Mouse (Mus musculus) splenic B cell, adult 2 months (primary cell): ENCODE results near the gene Wdfy3.

Experiments used
- DNase-seq: peaks from one replicate; pipeline ENCODE4 v3.0.0-alpha.2; 2011; ENCODE audit warnings: low read depth, low spot score
- H3K27me3 ChIP-seq: 2 replicates; pipeline ENCODE4 v1.6.1; 2012; ENCODE audit warnings: mild to moderate bottlenecking, low read length, moderate library complexity, mixed read lengths; ENCODE audit not compliant: control insufficient read depth, poor library complexity, insufficient read depth, severe bottlenecking
- H3K36me3 ChIP-seq: 2 replicates; pipeline ENCODE4 v1.6.1; 2012; ENCODE audit warnings: mild to moderate bottlenecking, low read length, moderate library complexity, mixed read lengths; ENCODE audit not compliant: control insufficient read depth, poor library complexity, insufficient read depth, severe bottlenecking

The Wdfy3 gene

DNA sequence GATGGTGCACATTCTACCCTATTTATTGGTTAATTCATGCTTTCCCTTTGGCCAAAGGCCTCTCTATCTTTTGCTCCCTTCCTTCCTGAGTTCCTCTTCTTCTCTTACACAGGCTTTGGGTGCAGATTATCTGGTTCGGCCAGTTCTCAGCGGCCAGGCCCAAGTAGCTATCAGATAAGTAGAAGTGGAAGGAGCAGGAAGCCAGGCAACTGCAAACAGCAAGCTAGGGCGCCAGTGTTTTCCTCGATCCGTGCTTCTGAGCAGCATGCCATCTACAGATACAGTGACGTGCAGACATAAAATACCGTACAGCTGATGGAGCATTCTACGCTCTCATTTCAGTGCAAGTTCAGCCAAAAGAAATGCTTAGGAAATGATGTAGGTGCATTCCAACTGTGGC is 24.5 kb downstream of the Wdfy3 start:
- Histone ChIP-seq H3K27me3 (no peaks in the 10 kb centered on the region), H3K36me3 (no peaks in the 10 kb centered on the region)
- DNase-seq: no peak

DNA sequence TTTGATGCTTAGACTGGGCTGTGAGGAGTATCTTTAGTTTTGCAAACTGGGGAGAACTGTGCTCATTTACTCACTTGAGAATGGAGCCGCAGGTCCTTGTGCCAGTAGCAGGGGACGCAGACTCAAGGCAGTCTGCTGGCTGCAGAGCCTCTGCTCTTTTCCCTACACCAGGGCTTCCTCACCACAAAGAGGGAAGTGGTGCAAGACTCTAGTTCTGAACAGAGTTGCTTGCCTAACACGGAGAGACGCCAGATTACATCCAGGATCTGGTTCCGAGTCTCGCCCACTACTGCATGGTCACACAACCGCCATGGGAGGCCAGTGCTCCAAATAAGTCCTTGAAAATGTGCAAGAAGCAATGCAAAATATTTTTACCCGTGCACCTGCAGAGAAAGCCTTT is 36.4 kb downstream of the Wdfy3 start:
- no peak for DNase-seq
- Histone ChIP-seq H3K36me3 (no peaks in the 10 kb centered on the region), H3K27me3 (no peaks in the 10 kb centered on the region)

DNA sequence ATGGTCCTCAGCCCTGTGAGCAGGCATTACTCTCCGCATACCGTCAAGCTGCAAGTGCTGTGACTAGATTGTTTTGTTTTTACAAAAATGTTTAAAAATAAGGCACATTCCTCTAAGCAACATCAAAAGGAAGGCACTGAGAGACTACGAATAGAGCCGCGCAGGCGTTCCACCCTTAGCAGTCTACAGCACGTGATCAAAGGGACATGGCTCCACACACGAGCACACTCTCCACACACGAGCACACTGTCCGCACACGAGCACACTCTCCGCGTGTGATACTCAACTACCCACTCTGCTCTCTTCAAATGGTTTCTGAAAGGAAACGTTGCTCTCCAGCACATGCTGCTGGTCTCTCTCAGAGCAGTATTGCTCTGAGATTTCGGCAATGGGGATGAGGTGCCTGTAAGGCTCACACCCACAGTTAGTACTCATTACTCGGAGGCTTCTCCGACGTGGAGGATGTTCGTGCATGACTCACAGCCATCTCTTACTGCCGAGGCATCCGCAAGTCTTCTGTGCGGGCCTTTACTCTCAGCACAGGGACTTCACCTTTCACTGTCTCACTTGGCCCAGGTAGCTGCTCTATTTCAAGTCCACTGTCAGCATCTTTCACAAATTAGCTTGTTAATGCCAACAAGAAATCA is 37.0 kb downstream of the Wdfy3 start:
- Histone ChIP-seq H3K36me3 (no peaks in the 10 kb centered on the region), H3K27me3 (no peaks in the 10 kb centered on the region)
- no peak for DNase-seq

DNA sequence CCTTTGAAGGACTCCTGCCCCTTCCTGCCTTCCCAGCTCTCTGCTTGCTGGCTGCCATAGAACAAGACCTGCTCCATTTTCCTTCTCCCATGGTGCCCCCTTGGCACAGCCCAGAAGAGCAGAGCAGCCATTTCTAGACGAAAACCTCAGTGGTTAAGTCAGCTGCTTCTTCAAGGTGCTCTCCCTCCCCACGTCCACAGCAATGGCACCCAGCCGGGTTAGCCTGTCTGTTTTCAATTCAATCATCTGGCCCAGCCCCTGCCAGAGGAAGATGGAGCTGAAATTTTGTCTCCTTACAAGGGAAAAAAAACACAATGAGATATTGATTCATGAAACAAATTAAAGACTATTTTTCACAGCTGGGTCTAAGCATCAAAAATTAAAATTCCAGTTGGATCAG is 37.5 kb downstream of the Wdfy3 start:
- Histone ChIP-seq H3K36me3 (no peaks in the 10 kb centered on the region), H3K27me3 (no peaks in the 10 kb centered on the region)
- DNase-seq: no peak

DNA sequence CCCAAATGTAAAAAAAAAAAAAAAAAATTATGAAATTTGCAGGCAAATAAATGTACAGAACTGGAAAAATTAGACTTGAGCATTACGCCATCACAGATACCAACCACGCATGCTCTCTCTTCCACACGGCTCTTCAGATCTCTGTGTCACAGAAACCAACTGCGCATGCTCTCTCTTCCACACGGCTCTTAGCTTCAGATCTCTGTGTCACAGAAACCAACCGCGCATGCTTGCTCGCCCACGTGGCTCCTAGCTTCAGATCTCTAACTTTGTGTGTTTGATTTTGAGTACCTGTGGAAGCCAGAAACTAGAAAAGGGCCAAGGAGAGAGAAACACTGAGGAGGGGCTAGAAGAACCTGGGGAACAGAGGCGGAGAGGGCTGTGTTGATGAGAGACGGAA is 46.3 kb downstream of the Wdfy3 start:
- no peaks in the 10 kb centered on the region for H3K27me3 ChIP-seq
- no peak for DNase-seq
- H3K36me3 ChIP-seq: no peaks in the 10 kb centered on the region

DNA sequence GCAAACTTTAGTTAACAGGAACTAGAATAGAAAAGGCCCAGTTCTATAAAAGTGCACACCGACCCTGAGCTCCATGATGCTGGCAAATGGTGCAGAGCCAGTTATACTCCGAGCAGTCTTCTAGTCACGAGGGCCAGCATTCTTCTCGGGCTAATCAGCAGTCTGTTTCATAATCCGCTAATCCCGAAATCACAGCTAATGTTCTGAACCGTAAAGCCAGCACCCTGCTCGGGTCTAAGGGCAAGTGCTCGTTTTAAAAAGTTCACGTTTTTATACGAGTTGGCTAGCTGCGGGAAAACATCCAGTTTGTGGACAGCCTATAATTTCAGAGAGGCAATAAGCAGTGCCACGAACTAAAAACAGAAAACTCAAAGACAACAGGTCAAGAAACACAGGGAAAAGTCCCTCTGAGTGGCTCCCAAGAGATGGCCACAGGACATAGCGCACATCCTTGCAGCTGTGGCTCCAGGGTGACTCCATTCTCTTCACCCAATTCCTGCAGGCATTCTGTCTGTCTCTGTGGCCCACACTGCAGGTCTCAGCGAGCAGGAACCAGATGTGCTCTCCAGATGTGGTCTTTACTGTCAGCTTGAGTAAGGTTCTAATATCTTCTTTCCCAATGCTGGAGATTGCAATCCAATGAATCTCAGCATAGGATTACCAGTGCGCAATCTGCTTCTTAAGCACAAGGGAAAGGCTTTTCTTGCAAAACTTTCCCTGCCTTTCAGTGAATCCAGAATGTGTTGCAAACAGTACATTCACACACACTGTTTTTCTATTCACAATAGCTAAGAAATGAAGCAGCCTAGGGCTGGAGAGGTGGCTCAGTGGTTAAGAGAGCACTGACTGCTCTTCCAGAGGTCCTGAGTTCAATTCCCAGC is 47.5 kb downstream of the Wdfy3 start:
- Histone ChIP-seq H3K36me3 (no peaks in the 10 kb centered on the region), H3K27me3 (no peaks in the 10 kb centered on the region)
- no peak for DNase-seq

DNA sequence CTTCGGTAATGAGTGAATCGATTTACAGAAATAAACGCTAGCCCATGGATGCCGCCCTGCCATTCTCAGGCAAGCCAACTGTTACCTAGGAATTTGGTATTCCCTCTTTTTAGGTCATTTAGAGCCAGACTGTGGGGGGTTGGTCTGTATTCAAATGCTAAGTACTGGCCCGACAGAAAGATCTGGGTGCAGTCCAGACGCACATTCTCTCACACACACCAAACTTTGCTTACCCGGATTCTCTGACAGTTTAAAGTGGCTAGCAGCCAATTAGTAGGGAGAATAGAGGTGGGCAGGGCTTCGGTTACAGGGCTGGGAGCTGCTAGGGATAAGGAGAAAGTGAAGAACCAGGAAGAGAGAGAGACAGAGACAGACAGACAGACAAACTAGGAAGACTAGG is 55.5 kb downstream of the Wdfy3 start:
- DNase-seq: no peak
- no peaks in the 10 kb centered on the region for H3K27me3 ChIP-seq
- no peaks in the 10 kb centered on the region for H3K36me3 ChIP-seq

DNA sequence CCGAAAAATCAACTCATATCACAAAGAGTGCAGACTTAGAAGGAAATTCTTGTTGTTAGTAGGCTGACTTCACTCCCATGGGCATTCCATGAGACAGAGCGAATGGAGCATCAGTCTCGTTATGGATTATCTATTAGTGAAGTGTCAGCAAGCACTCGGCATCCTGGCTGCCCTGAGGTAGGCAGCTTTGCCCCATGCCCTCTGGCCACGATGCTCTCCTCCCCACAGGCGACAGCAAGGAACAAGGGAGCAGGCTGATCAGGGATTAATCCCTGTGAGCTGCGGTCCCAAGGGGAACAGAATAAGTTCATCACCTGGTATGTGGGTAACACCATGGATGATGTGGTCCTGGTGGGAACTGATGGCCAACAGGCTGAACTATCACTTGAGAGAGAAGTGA is 55.9 kb downstream of the Wdfy3 start:
- Histone ChIP-seq H3K27me3 (no peaks in the 10 kb centered on the region), H3K36me3 (no peaks in the 10 kb centered on the region)
- no peak for DNase-seq

DNA sequence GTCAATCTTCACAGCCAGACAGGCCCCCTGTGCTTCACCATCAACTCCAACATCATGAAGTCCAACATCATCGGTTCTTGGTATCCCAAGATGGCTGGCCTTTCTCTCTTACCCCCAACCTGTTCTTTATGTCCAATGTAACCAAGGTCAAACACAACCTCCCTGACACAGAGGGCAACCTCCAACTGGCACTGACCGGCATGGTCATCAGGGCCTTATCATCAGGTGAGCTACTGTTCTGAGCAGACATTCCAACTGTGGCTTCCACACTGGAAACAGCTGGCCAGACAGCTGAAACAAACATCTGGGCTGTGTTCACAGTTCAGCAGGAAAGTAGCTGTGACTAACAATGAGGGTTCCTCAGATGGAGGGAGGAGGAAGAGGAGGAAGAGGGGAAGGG is 58.8 kb downstream of the Wdfy3 start:
- Histone ChIP-seq H3K27me3 (no peaks in the 10 kb centered on the region), H3K36me3 (no peaks in the 10 kb centered on the region)
- DNase-seq: no peak

DNA sequence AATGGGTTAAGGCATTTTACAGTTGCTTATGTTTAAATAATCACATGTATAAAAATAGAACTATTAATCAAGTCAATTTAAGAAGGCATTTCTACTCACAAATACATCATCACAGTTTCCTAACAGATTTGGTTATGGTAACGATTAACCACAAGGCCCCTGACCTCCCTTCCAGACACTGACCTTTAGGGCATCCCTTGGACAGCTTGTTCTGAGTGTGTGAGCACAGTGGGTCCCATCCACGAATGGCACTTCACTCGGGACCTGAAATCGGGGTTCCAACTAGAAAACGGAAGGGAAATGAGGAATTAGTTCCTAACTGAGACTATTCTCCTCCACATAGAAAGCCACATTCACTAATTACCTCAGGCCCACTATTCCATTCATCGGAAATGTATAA is 60.1 kb downstream of the Wdfy3 start:
- DNase-seq: no peak
- Histone ChIP-seq H3K36me3 (no peaks in the 10 kb centered on the region), H3K27me3 (no peaks in the 10 kb centered on the region)

DNA sequence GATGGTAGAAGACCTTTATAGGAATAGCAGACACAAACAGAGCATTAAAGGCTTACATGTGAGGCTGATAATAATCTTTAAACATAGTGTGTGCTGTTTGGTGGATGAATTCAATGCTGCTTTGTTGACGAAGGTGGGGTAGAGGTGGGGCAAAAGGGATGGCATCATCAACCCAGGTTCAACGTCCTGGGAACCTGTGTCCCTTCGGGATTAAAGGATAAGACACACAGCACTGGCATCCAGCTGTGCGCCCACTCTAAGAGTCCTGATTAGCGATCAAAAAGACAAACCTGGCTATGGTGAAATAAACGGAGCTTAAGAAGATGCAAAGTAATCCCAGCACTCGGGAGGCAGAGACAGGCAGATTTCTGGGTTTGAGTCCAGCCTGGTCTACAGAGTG is 61.0 kb downstream of the Wdfy3 start:
- Histone ChIP-seq H3K27me3 (no peaks in the 10 kb centered on the region), H3K36me3 (no peaks in the 10 kb centered on the region)
- DNase-seq: no peak

DNA sequence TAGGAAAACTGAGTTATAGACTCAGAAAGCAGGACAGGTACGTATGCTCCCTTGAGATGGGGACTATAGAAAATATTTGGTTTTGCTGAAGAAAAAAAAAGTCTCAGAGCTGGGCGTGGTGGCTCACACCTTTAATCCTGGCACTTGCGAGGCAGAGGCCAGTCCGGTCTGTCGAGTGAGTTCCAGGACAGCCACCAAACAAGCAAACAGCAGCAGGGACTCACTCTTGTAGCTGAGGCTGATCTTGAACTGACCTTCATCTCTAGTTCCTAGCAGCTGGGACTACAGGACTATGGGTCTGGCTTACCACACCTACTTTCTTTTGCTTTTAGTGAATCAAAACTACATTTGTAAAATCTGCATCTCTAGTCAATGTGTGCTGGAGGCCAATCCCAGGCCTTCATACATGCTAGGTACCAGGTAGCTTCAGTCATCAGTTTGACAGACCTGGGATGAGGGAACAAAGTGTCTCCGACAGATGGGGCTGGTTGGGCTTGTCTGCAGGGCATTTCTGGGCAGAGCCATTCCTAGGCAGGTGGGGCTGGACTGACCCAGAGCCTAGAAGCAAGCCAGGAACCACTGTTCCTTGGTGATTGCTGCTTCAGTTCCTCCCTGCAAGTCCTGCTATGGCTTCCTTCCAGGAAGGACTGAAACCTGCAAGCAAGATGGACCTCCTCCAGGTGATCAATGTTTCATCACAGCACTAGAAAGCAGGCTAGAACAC is 63.3 kb downstream of the Wdfy3 start:
- H3K36me3 ChIP-seq: no peaks in the 10 kb centered on the region
- no peak for DNase-seq
- no peaks in the 10 kb centered on the region; the same call in 1 of the 2 replicates for H3K27me3 ChIP-seq

DNA sequence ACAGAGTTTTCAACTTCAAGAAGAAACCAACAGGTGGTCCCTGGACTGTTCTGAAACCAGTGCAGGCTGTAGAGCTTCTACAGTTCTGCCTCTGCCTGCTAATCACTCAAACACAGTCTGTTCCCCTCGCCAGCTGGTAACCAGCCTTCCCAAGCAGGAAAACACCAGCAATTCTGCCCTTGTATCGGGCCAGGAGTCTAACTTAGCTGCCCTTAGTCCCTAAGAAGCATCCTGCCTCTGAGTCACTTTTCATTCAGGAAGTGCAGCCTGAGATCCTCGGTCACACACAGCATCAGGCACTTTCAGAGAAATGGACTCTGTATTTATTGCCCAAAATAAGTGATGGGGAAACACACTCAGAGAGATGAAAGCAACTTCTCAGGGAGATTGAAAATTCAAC is 66.3 kb downstream of the Wdfy3 start:
- DNase-seq: no peak
- H3K36me3 ChIP-seq: no peaks in the 10 kb centered on the region
- H3K27me3 ChIP-seq: no peaks in the 10 kb centered on the region; the same call in 1 of the 2 replicates

DNA sequence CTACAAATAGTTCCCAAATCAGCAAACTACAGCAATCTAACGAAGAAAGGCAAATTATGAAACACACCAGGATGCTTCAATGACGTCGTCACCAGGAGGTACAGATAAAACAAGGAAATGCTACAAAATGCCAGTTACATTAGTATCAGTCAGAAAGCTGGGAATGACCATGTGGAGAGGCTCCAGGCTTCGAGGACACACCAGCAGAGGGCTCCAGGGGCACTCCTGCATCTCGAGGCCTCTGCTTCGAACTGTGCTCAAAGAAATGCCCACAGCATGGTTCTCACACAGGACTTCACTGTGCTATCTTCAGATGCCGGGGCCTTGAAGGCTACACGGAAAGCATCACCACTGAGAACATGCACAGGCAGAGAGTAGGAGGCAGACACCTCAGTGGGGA is 68.7 kb downstream of the Wdfy3 start:
- H3K36me3 ChIP-seq: no peaks in the 10 kb centered on the region
- DNase-seq: no peak
- H3K27me3 ChIP-seq: no peaks in the 10 kb centered on the region; the same call in 1 of the 2 replicates

DNA sequence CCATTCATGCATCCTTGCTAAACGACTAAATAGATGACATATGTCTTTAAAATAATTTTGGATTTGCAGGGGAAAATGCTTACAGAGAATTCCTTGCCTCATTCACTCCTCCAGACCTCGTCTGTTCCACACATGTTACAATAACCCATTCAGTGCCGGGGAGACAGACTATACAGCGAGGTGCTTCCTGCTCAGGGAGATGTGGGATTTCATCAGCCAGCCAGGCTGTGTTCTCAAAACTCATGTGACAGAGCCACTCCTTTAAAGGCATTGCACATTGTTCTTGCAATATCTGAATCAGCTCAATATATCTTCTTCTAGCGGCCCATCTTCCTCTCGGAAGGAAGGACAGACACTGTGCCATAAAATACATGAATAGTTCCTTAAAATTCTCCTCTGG is 70.8 kb downstream of the Wdfy3 start:
- H3K27me3 ChIP-seq: no peaks in the 10 kb centered on the region; the same call in 1 of the 2 replicates
- DNase-seq: no peak
- no peaks in the 10 kb centered on the region for H3K36me3 ChIP-seq
